Mouse (Mus musculus): Measurements from ENCODE around the gene Ctf2. TPM values are rescaled to one million over a fixed set of nuclear protein-coding genes. Genes with fewer than 3 reads are reported as not detected.

The Ctf2 gene
- total and polyA plus RNA-seq, 2 experiments from 2014 or later, result not detected

GRCm38 (mm10) chr7:127727898-127728297 is 4.1 kb downstream of the Ctf2 start:
- ATAC-seq (ENCODE audit: low FRiP score) (no peak), DNase-seq (ENCODE audit: low spot score) (no peak)
- Histone ChIP-seq H3K27ac (ENCODE audit: low read depth, low read length) (no peak overlapping the region), H3K36me3 (ENCODE audit: insufficient read depth, low read length) (no peaks in the 10 kb centered on the region), H3K27me3 (ENCODE audit: insufficient read depth, low read length) (no peaks in the 10 kb centered on the region), H3K9ac (replicated peaks; ENCODE audit: low read length, poor library complexity, severe bottlenecking) (no peak overlapping the region), H3K4me3 (ENCODE audit: low read depth, low read length) (no peak overlapping the region), H3K9me3 (ENCODE audit: low read length) (no peaks in the 10 kb centered on the region), H3K4me1 (ENCODE audit: insufficient read depth, low read length) (no peaks in the 10 kb centered on the region), H3K4me2 (ENCODE audit: low read depth, low read length, poor library complexity, severe bottlenecking) (no peak overlapping the region)
- no peak for TF ChIP-seq CTCF (IDR thresholded peaks at IDR 0.05)
- 88% methylated on average over 7 of the region's 7 CpGs for WGBS

DNA sequence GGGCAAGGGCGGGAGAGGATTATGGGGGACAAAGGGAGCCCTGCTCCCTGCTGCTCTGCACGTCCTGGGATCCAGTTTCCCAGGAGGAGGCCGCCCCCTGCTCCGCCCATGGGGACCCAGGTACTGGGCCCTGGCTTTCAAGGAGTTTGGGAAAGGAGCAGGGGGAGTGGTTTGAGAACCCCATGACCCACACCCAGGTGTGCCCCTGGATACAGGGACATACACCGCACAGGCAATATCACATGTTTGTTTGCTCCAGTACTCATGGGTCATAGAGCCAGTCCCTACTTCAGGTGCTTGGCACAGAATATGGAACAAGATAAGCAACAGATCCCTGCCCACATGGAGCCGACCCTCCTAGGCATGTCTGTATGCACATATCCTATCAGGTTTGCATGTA is 6.0 kb downstream of the Ctf2 start:
- H3K4me2 ChIP-seq (ENCODE audit: low read depth, low read length, poor library complexity, severe bottlenecking), result no peak overlapping the region
- no peak overlapping the region for H3K4me3 ChIP-seq (ENCODE audit: low read depth, low read length)
- DNase-seq (ENCODE audit: low spot score) (no peak), ATAC-seq (ENCODE audit: low FRiP score) (no peak)
- no peak overlapping the region for H3K9ac ChIP-seq (replicated peaks; ENCODE audit: low read length, poor library complexity, severe bottlenecking)
- H3K27me3 ChIP-seq (ENCODE audit: insufficient read depth, low read length), result no peaks in the 10 kb centered on the region
- no peaks in the 10 kb centered on the region for H3K4me1 ChIP-seq (ENCODE audit: insufficient read depth, low read length)
- no peak overlapping the region for H3K27ac ChIP-seq (ENCODE audit: low read depth, low read length)
- H3K9me3 ChIP-seq (ENCODE audit: low read length), result no peaks in the 10 kb centered on the region
- no peaks in the 10 kb centered on the region for H3K36me3 ChIP-seq (ENCODE audit: insufficient read depth, low read length)
- TF ChIP-seq CTCF (IDR thresholded peaks at IDR 0.05), result no peak
- 51% methylated on average over 6 of the region's 6 CpGs for WGBS

DNA sequence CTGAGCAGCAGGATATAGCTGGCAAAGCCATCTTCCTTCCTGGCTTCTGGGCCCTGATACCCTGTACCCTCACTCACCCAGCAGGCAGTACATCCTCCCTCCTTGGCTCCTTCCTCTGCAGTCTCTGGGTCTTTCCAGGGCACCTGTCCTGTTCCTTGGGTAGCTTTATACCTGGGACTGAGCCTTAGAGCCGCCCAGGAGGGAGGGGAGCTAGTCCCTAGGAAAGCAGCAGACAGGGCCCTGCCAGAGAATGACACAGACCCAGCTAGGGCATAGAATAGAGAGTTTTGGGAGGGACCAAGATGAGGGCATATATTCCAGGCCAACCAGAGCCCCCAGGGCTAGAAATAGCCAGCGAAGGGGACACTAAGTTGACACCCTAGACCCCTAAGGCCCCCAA is 6.5 kb downstream of the Ctf2 start:
- H3K4me2 ChIP-seq (ENCODE audit: low read depth, low read length, poor library complexity, severe bottlenecking), result no peak overlapping the region
- no peak for DNase-seq (ENCODE audit: low spot score)

GRCm38 (mm10) chr7:127719258-127719657 is 12.7 kb downstream of the Ctf2 start:
- Histone ChIP-seq H3K4me3 (ENCODE audit: low read depth, low read length) (no peak overlapping the region), H3K9me3 (ENCODE audit: low read length) (no peaks in the 10 kb centered on the region), H3K36me3 (ENCODE audit: insufficient read depth, low read length) (no peaks in the 10 kb centered on the region), H3K9ac (replicated peaks; ENCODE audit: low read length, poor library complexity, severe bottlenecking) (no peak overlapping the region), H3K27me3 (ENCODE audit: insufficient read depth, low read length) (no peaks in the 10 kb centered on the region), H3K4me1 (ENCODE audit: insufficient read depth, low read length) (no peaks in the 10 kb centered on the region), H3K4me2 (ENCODE audit: low read depth, low read length, poor library complexity, severe bottlenecking) (no peak overlapping the region), H3K27ac (ENCODE audit: low read depth, low read length) (no peak overlapping the region)
- no peak for DNase-seq (ENCODE audit: low spot score)
- no peak for ATAC-seq (ENCODE audit: low FRiP score)
- 96% methylated on average over 6 of the region's 6 CpGs for WGBS
- no peak for TF ChIP-seq CTCF (IDR thresholded peaks at IDR 0.05)

More for the DNA sequence above, 6.5 kb downstream of the Ctf2 start:
- ATAC-seq (ENCODE audit: low FRiP score), result no peak
- Histone ChIP-seq H3K9ac (replicated peaks; ENCODE audit: low read length, poor library complexity, severe bottlenecking) (no peak overlapping the region), H3K4me3 (ENCODE audit: low read depth, low read length) (no peak overlapping the region), H3K27me3 (ENCODE audit: insufficient read depth, low read length) (no peaks in the 10 kb centered on the region), H3K27ac (ENCODE audit: low read depth, low read length) (no peak overlapping the region), H3K4me1 (ENCODE audit: insufficient read depth, low read length) (no peaks in the 10 kb centered on the region), H3K9me3 (ENCODE audit: low read length) (no peaks in the 10 kb centered on the region), H3K36me3 (ENCODE audit: insufficient read depth, low read length) (no peaks in the 10 kb centered on the region)
- 36% methylated on average over 2 of the region's 2 CpGs for WGBS
- no peak for TF ChIP-seq CTCF (IDR thresholded peaks at IDR 0.05)

GRCm38 (mm10) chr7:127718339-127718738 is 13.6 kb downstream of the Ctf2 start:
- 93% methylated on average over 6 of the region's 6 CpGs for WGBS
- no peak for ATAC-seq (ENCODE audit: low FRiP score)
- DNase-seq (ENCODE audit: low spot score), result no peak

DNA sequence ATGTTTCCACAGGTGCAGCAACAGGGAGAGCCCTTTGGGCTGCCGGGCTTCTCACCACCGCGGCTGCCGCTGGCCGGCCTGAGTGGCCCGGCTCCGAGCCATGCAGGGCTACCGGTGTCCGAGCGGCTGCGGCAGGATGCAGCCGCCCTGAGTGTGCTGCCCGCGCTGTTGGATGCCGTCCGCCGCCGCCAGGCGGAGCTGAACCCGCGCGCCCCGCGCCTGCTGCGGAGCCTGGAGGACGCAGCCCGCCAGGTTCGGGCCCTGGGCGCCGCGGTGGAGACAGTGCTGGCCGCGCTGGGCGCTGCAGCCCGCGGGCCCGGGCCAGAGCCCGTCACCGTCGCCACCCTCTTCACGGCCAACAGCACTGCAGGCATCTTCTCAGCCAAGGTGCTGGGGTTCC is 15.0 kb downstream of the Ctf2 start:
- peak; percentile 46 for DNase-seq (ENCODE audit: low spot score)
- no peaks in the 10 kb centered on the region for H3K9me3 ChIP-seq (ENCODE audit: low read length)
- peak overlapping the region; percentile 67 for H3K4me2 ChIP-seq (ENCODE audit: low read depth, low read length, poor library complexity, severe bottlenecking)
- no peaks in the 10 kb centered on the region for H3K27me3 ChIP-seq (ENCODE audit: insufficient read depth, low read length)
- H3K4me1 ChIP-seq (ENCODE audit: insufficient read depth, low read length), result peaks cover 7% of the 10 kb centered on the region; the same call in 1 of the 2 replicates
- TF ChIP-seq CTCF (IDR thresholded peaks at IDR 0.05), result peak; percentile 57
- no peak overlapping the region for H3K27ac ChIP-seq (ENCODE audit: low read depth, low read length)
- no peaks in the 10 kb centered on the region for H3K36me3 ChIP-seq (ENCODE audit: insufficient read depth, low read length)
- WGBS, result 2% methylated on average over 40 of the region's 41 CpGs
- H3K4me3 ChIP-seq (ENCODE audit: low read depth, low read length), result peak overlapping the region; percentile 38
- peak; percentile 42; the same call in 1 of the 2 replicates for ATAC-seq (ENCODE audit: low FRiP score)
- H3K9ac ChIP-seq (replicated peaks; ENCODE audit: low read length, poor library complexity, severe bottlenecking), result peak overlapping the region; percentile 59

More at GRCm38 (mm10) chr7:127718339-127718738, 13.6 kb downstream of the Ctf2 start:
- H3K9me3 ChIP-seq (ENCODE audit: low read length), result no peaks in the 10 kb centered on the region
- H3K27me3 ChIP-seq (ENCODE audit: insufficient read depth, low read length), result no peaks in the 10 kb centered on the region
- no peak overlapping the region for H3K9ac ChIP-seq (replicated peaks; ENCODE audit: low read length, poor library complexity, severe bottlenecking)
- H3K4me1 ChIP-seq (ENCODE audit: insufficient read depth, low read length), result no peaks in the 10 kb centered on the region
- no peak overlapping the region for H3K4me3 ChIP-seq (ENCODE audit: low read depth, low read length)
- no peak overlapping the region for H3K4me2 ChIP-seq (ENCODE audit: low read depth, low read length, poor library complexity, severe bottlenecking)
- no peaks in the 10 kb centered on the region for H3K36me3 ChIP-seq (ENCODE audit: insufficient read depth, low read length)
- TF ChIP-seq CTCF (IDR thresholded peaks at IDR 0.05), result no peak
- no peak overlapping the region for H3K27ac ChIP-seq (ENCODE audit: low read depth, low read length)

Measured in midbrain, postnatal 0 days (tissue).